Mouse (Mus musculus) forelimb bud, embryonic 11.5 days (tissue): ENCODE measurements around the gene Mtfmt.

Experiments
- DNase-seq: peaks from one replicate; pipeline ENCODE4 v3.0.0-alpha.2; 2012; ENCODE audit warnings: low read depth, low spot score

Gene Mtfmt

DNA sequence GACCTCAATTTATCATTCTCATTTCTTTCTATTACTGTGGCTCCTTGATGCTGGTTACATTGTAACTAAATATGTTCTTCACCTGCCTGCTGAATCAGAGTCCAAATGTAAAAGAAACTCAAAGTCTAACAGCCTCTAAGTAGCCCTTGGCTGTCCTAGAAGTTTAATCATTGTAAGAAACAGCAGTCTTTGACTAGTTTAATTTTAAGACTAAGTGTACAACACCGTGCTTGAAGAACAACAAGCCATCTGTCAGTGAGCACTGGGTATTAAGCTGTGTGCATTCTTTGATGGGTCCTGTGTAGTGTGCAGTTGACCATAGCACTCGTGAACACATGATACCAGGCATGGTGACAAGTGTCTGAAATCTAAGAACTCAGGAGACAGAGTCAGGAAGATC lies 8.1 kb upstream of the Mtfmt start:
- DNase-seq: no peak

DNA sequence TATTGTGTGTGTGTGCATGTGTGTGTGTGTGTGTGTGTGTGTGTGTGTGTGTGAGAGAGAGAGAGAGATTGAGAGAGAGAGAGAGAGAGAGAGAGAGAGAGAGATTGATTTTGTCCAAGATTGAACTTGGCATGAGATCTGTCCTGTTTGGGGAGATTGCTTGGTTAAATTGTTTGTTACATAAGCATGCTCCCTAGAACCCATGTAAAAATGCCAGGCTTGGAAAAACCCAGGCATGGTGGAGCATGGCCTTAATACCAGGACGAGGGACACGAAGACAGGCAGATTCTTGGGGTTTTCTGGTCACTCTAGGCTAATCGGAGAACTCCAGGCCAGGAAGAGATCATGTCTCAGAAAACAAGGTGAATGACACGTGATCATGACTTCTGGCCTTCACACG lies 7.6 kb upstream of the Mtfmt start:
- DNase-seq: no peak

DNA sequence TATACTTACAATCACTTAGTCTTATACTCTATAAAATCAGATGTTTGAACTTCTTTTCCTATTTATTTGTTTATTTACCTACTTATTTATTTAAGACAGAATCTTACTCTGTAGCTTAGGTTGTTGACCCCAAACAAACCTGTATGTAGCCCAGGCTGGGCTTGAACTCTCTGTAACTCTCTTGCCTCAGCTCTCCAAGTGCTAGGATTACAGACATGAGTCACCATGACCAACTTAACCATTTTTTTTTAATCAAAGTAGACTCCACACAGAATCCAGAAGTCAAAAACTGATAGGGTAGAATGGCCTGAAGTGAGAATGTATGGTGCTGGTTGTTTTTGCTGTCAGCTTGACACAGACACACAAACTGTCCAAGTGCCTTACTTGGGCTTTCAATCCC lies 5.2 kb upstream of the Mtfmt start:
- no peak for DNase-seq

DNA sequence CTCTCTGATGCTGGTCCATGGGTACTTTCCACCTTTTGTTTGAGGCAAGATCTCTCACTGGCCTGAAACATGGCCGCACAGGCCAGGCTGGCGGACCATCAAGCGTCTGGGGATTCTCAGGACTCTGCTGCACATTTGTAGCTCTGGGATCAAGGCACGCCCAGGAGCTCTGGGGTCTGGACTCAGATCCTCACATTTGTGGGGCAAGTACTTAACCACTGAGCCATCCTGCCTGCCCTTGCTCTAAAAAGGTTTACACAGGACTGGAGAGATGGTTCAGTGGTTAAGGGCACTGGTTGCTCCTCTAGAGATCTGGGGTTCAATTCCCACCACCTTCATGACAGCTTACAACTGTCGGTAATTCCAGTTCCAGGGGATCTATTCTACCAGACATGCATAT lies 4.7 kb upstream of the Mtfmt start:
- DNase-seq: no peak

DNA sequence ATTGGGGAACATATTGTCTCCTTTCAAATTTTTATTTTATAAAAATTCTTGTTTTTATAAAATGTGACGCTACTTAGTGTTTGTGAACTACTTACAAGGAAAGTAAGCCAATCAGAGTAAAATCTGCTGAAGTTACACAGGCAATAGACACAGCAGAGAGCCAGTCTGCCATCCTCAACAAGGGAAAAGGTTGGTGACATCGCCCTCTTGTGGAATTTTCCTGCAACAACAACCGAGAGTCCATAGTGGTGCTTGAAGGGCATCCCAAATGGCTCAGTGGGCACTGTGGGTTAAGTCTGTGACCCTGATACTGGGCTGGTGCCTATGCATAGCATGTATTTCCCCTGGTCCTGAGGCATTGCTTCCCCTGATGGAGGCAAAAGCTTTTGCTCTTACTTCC lies 3.3 kb upstream of the Mtfmt start:
- DNase-seq: peak; percentile 81

DNA sequence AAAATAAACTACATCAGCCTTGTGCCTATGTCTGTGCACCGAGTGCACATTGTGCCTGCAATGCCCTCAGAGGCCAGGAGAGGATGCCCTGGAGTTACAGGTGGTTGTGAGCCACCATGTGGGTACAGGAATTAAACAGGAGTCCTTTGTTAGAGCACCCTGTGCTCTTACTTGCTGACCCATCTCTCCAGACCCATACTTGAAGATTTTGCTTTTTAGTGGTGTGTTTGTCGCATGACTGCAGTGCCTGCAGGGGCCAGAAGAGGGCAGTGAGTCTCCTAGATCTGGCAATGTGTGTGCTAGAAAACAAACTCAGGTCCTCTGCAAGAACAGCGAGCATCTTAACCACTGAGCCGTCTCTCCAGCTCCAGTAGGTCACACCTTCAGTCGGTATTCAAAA lies 1.4 kb upstream of the Mtfmt start:
- DNase-seq: peak; percentile 52

DNA sequence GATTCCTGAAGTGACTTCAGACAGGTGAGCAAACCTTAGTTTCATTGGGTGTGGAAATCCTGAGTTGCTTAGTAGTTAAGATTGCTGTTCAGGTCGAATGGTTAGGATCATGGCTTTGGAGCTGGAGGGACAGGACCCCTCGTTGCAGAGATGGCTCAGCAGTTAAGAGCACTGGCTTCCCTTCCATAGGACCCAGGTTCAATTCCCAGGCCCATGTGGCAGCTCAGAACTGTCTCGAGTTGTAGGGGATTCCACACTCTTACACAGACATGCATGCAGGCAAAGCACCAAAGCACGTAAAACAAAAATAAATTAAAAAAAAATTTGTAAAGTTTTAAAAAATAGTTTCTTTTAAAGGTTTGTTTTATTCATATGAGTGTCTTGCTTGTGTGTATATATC lies 371 bp upstream of the Mtfmt start:
- DNase-seq: no peak

DNA sequence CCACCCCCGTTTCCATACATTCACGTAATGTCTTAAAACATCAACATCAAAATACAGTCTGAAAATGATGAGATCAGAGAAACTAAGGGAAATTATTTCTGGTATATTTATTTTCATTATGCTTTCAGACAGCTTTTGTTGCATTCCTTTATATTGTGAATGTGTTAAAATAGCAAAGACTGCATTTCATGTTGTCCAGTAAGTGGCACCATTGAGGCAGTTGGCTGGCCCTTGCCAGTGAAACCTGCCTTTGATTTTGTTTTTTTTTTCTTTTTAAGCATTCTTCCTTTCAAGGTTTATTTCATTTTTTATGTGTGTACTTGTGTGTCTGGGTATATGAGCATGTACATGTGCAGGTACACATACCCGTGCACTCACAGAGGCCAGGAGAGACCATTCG lies 9.1 kb downstream of the Mtfmt start:
- no peak for DNase-seq

DNA sequence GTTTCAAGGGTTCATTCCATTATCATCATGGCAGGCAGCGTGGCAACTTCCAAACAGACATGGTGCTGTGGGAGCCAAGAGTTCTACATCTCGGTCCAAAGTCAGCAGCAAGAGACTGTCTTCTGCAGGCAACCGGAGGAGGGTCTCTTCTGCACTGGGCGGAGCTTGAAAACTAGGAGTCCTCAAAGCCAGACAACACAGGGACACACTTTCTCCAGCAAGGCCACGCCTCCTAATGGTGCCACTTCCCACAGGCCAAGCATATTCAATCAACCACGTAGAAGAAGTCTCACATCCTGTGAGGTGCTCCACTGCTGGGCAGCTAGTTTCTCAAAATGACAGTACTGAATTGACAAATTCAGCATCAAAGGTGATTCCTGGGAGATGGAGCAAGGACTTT lies 12.4 kb downstream of the Mtfmt start:
- no peak for DNase-seq

DNA sequence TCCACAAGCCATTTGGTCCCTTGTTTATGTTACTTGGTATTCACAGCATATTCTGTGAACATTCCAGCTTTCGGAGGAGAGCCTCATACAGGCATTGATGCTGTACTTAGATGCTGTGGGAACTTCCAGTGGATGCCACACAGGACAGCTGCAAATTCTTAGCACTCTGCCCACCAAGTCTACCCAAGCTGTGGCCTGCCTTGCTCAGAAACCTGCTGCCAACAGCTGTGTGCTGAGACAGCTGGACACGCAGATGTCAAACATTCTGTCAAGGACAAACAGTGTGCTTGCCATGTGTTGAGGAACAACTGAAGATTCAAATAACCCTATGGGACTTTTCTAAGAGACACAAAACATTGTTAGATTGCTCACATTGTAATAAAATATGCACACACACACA lies 23.4 kb downstream of the Mtfmt start:
- DNase-seq: no peak

DNA sequence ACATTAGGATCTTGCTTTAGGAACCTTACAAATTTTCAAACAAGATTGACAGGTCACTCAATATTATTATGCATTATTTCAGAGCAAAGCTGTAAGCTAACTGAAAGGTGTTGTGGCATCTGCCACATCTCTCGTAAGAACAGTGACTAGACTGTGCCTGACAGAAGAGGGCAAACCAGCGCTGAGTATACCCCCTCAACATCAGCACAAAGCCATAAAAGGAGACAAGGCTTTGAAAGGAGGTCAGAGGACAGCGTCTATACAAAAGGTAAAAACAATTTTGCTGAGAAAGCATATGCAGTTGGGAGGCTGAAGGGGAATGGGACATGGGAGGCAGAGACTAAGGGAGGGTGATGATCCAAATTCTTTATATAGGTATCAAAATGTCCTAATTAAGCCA lies 24.6 kb downstream of the Mtfmt start:
- no peak for DNase-seq

DNA sequence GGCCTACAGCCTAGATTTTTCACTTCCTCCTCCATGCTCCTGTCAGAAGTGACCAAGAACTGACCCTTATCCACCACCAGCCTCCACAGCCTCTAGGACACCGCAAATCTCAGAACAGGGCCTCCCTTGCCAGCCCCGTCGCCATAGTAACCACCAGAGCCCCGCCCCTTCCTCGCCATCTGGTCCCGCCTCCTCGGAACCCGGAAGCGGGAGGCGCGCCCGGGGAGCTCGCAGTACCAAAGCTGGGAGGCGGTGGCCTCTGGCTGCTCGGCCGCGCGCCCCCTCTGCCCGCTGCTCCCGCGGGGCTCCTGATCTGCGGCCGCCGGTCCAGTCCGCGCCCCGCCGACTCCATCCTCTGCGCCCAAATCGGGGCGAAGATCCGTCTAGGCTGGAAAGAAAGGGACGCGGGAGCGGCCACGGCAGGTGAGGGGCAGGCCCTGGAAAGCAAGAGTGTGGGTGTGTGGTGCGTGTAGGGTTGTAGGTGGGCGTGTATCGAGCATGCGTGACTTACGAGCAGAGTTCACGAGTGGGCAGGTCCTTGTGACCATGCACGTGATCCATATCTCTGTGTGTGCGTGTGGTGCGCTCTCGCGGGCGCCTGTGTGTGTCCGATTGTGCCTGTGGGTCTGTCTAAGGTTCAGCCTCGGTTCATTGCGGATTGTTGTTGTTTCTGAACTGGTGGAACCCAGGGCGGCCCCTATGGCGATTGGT lies 25.3 kb downstream of the Mtfmt start, which contains the start of gene Spg21:
TSS of gene Spg21 (plus strand) at position 216 of the 711 bp plus-strand sequence.
- DNase-seq: peak; percentile 92

DNA sequence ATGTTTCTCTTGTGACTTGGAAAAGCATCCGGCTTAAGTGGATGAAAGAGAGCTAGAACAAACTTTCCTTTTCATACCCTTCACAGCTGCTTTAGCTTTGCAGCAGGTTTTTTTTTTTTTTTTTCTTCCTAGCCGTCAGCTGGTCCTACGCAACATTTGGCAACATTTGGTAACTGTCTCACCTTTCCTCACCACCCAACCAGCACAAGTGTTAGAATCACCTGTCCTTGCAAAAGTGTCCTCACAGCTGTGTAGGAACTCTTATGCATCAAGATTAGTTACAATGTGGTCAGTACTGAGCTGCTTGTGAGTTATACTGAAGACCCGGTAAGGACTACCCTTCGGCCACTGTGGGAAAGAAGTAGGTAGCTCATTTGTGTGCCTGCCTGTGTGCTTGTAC lies 27.0 kb downstream of the Mtfmt start:
- DNase-seq: no peak

DNA sequence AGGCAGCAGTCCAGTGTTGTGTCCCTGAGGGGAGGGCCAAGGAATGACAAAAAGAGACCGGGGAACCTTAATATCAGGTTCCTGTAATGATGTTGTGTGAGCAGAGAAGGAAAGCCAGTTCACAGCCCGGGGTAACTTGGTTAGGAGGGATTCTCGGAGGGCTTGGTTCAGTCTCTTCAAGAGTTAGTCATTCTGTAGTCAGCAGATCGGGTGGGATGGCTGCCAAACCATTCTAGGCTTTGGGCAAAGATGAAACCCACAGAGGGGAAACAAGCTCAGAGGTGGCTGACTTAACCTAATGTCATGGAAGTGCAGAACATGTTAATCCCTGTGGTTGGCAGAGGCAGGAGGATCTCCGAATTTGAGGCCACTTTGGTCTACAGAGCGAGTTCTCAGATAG lies 28.6 kb downstream of the Mtfmt start:
- DNase-seq: no peak

DNA sequence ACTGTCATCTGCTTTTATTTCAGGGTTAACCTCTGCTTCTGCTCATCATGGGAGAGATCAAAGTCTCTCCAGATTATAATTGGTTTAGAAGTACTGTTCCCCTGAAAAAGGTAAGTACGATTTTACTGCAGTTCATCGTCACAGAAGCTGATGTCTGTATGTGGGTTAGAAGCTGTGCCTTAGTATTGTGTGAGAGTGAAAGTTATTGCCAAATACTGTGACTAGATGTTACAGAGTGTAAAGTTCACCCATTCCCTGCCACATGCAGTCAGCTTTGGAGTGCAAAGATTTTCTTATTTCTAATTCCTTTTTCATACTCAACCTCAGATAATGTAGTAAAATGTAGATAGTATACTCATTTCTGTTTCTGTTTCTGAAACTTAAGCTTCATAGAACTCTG lies 29.7 kb downstream of the Mtfmt start:
- no peak for DNase-seq

DNA sequence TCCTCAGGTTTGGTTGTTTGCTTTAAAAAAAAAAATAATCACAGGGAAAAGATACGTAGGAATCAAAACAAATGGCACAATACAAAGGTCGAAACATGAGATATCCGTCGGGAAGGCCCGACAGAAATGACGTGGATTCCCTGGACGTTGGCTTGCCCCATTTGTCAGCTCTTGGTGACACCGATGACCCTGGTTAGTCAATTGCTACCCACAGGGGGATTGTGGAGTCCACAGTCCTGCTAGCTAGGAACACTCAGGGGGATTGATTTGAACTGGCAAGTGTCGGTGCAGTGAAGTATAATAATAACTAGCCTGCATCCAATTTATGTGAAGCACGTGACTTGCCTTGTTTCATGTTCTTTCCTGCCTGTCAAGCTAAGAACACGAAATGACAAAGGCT lies 32.1 kb downstream of the Mtfmt start:
- DNase-seq: no peak

DNA sequence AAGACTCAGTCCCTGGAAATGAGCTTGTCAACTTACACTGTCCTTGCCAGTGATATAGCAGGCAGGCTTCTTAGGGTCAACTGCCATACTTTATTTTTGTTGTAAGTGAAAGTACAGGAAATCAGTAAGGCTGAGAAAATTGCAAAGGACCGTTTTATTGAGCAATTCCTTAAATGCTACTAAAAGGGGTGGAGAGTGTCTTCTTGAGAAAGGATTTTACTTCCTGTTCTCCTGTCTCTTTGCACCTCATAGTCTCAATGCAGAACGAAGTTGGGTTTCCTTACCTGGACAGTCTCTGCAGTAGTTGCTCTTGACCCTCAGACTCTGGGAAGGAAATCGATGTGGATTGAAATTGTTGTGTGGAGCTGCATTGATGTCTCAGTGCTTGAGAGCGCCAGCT lies 37.2 kb downstream of the Mtfmt start:
- no peak for DNase-seq

DNA sequence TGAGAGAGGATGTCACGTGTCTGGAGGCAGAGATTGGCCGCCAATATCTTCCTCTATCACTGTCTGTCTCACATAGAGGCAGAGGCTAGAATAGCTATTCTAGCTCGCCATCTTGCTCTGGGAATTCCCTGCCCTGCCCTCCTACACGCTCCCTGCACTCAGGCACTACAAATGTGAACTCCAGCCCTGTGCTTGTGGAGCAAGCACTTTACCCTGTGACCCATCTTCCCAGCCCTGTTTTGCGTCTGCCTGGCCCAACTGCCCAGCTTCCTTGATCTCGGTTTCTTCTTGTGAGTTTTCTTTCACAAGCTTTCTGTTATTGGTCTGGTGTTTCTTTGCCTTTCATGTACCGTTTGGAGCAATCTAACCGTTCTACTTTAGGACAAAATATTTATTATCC lies 43.6 kb downstream of the Mtfmt start:
- DNase-seq: no peak

DNA sequence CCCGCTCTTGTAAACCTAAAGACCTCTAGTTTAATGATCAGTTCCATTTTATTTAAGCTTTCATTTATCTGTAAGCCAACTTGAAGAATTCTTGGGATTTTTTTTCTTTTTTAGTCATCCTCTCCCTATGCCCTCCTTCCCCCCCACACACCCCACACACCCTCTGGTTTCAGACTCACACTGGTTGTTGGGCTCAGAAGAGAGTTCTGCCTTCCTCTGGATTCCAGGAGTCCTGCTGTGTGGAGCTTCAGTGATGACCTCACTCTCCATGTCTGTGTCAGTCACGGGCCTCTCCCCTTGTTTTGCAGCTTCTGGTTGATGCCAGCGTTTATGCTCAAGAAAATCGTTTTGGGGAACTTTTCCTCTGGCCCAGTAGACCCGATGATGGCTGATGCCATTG lies 44.5 kb downstream of the Mtfmt start:
- no peak for DNase-seq

DNA sequence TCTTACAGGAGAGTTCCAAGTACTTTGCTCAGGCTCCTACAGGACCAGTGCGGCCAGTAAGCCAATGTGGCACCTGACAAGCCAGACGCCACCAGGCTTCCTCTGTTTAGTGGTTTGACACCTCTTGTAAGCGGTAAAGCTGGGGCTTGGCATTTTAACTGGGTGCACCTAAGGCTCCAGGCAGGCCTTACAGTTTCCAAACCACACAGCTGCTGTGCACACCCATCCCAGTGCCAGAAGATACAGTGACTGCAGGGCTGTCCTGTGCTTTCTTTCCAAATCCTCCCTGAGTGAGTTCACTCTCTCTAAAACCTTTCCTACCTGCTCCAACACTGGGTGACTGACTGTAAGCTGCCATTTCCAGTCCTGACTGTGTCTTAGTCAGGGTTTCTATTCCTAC lies 55.9 kb downstream of the Mtfmt start:
- no peak for DNase-seq

DNA sequence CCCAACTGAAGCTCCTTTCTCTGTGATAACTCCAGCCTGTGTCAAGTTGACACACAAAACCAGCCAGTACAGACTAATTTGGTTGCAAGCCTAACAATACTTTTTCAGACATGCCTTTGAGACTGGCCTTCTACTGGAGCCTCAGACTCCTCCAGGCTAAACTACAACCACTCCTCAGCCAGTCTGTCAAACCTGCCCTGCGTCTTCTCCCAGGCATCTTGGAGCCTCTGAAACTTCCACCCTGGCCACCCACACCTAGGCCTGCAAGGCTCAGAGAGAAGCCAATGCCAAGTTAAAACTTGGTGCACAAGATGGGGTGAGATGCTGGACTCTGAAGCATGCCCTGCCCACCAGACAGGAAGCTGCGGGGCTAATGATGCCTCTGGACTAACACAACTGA lies 56.8 kb downstream of the Mtfmt start:
- DNase-seq: no peak

DNA sequence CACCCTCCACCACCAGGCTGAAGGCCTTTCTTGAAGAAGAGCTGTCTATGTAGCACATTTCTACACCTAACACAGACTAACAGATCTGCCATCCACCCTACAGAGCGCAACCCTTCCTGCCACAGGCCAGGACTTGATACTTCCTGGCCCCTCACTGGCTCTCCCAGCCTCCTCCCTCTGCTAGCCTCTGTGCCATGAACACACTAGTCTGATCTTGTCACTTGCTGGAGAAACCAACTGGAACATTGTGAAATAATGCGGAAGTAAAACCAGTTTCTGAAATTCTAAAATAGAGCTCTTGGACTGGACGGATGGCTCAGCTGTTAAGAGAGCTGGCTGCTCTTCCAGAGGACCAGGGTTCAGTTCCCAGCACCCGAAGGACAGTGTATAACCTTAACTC lies 57.3 kb downstream of the Mtfmt start:
- DNase-seq: no peak

DNA sequence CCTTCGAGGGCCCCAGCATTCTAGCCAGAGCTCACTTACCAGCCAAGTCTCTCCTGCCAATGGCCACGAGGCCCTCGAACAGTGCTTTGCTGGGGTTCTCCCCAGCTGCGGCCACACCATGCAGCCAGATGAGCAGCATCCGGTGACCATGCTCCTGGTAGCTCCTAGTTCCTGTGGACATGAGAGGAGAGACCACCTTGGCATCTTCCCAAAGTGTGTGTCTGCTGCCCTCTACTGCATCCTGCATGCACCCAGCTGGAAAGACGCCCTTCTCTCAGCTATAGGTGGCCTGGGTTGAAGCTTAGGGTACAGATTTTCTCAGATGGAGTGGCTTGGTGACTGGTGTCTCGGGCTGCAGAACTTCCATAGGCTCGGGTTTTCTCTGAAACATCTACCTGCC lies 66.6 kb downstream of the Mtfmt start:
- DNase-seq: no peak
